Mouse (Mus musculus): Measurements from ENCODE around the gene Krt18. TPM values are rescaled to one million over a fixed set of nuclear protein-coding genes. Genes with fewer than 3 reads are reported as not detected.

Gene Krt18
- polyA plus RNA-seq, 2 experiments, result 7.6 to 22.3 TPM

DNA sequence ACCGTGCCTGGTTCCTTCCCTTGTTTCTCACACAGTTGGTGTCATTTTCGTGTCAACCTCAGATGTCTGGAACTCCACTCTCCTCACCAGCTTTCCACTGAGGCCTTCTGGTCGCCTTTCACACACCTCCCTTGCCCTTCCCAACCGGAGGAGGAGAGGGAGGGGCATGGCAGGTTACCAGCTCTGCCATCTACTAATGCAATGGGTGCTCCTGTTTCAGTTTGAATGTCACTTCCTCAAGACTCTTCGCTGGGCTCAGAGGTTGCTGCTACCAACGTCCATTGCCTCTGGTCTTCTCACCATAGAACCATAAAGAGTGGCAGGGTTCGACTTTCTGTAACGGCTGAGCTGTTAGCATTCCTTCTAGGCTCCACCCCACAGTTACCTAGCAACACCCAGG, 5.5 kb upstream of the Krt18 start:
- H3K9ac ChIP-seq (ENCODE audit: low read depth, low read length, severe bottlenecking), result no peak overlapping the region
- no peak overlapping the region for H3K4me2 ChIP-seq (replicated peaks; ENCODE audit: low read depth, low read length, severe bottlenecking)
- H3K27ac ChIP-seq (replicated peaks; ENCODE audit: low read depth, low read length), result no peak overlapping the region
- no peak for ATAC-seq (ENCODE audit: low FRiP score, low read depth)
- 24% methylated on average over 8 of the region's 8 CpGs for WGBS
- no peaks in the 10 kb centered on the region for H3K36me3 ChIP-seq (ENCODE audit: control insufficient read depth, insufficient read depth, low read length)
- peaks cover 15% of the 10 kb centered on the region for H3K27me3 ChIP-seq (ENCODE audit: control insufficient read depth, insufficient read depth, low read length)
- no peak overlapping the region for H3K4me3 ChIP-seq (replicated peaks; ENCODE audit: low read length)
- H3K9me3 ChIP-seq (ENCODE audit: control insufficient read depth, low read length), result no peaks in the 10 kb centered on the region
- DNase-seq (ENCODE audit: low spot score), result no peak
- H3K4me1 ChIP-seq (ENCODE audit: control insufficient read depth, insufficient read depth, low read length), result peaks cover 15% of the 10 kb centered on the region; the same call in 1 of the 2 replicates
- TF ChIP-seq POLR2A (IDR thresholded peaks at IDR 0.05; ENCODE audit: borderline replicate concordance, extremely low read depth, insufficient read depth, insufficient read length), result no peak

DNA sequence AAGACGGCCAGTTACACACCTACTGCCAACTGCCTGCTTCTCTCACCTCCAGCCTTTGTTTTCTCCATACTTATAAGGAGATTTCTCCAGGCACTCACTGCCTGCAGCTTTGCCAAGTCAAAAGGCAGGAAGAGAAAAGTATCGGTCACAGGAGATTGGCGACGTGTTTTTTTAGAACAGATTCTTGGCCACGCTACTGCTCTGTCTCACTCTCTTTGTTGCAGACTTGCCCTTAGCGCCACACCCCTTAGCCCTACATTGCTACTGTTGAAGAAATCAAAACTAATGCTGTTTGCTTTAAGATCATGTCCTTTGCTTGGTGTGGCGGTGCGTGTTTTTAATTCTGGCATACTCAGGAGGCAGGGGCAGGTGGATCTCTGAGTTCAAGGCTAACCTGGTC, 4.1 kb upstream of the Krt18 start:
- H3K9me3 ChIP-seq (ENCODE audit: control insufficient read depth, low read length), result no peaks in the 10 kb centered on the region
- H3K4me1 ChIP-seq (ENCODE audit: control insufficient read depth, insufficient read depth, low read length), result peaks cover 22% of the 10 kb centered on the region
- no peak overlapping the region for H3K4me3 ChIP-seq (replicated peaks; ENCODE audit: low read length)
- no peak overlapping the region for H3K27ac ChIP-seq (replicated peaks; ENCODE audit: low read depth, low read length)
- no peaks in the 10 kb centered on the region for H3K36me3 ChIP-seq (ENCODE audit: control insufficient read depth, insufficient read depth, low read length)
- H3K4me2 ChIP-seq (replicated peaks; ENCODE audit: low read depth, low read length, severe bottlenecking), result no peak overlapping the region
- H3K27me3 ChIP-seq (ENCODE audit: control insufficient read depth, insufficient read depth, low read length), result peaks cover 26% of the 10 kb centered on the region
- DNase-seq (ENCODE audit: low spot score) (no peak), ATAC-seq (ENCODE audit: low FRiP score, low read depth) (no peak)
- no peak overlapping the region for H3K9ac ChIP-seq (ENCODE audit: low read depth, low read length, severe bottlenecking)
- 70% methylated on average over 8 of the region's 8 CpGs for WGBS
- no peak for TF ChIP-seq POLR2A (IDR thresholded peaks at IDR 0.05; ENCODE audit: borderline replicate concordance, extremely low read depth, insufficient read depth, insufficient read length)

DNA sequence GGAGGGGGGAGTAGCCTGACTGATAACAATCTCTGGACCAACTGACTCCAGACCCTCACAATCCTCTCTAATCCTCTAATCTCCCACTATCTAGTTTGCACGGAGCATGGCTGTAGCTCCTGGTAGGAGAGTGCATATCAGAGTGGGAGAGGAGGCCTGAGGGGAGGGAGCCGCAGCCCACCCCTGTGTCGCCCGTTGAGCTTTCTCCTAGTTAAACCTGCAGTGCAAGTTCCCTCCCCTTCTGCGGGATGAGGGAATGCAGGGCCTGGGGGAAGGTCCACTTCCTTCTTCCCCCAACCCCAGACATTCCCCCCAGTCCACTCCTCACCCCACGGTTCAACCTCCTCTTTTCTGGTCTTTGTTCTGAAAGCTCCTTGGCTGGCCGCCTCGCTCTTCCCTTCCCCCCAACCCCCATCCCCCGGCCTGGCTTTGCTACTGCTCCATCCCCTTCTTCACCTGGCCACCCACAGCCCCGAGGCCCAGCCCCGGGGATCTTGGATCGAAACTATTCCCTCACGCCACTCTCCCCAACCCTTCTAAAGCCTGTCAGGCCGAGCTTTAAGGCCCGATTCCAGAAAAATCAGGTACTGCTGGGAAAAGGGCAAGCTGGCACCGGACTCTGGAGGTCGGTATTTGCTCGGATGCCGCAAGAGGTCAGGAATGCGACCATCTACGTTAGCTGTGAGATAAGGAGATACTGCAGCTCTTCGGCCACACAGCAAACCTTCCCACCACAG, 2.7 kb upstream of the Krt18 start:
- Histone ChIP-seq H3K27ac (replicated peaks; ENCODE audit: low read depth, low read length) (0 out of 2 replicates have a peak overlapping the region, but pooled peaks have one; percentile 1), H3K36me3 (ENCODE audit: control insufficient read depth, insufficient read depth, low read length) (no peaks in the 10 kb centered on the region), H3K4me2 (replicated peaks; ENCODE audit: low read depth, low read length, severe bottlenecking) (peak overlapping the region; percentile 36; the same call in 1 of the 2 replicates), H3K4me1 (ENCODE audit: control insufficient read depth, insufficient read depth, low read length) (peaks cover 22% of the 10 kb centered on the region), H3K9me3 (ENCODE audit: control insufficient read depth, low read length) (no peaks in the 10 kb centered on the region), H3K4me3 (replicated peaks; ENCODE audit: low read length) (no peak overlapping the region), H3K27me3 (ENCODE audit: control insufficient read depth, insufficient read depth, low read length) (peaks cover 26% of the 10 kb centered on the region), H3K9ac (ENCODE audit: low read depth, low read length, severe bottlenecking) (peak overlapping the region; percentile 18)
- WGBS, result 6% methylated on average over 22 of the region's 22 CpGs
- no peak for TF ChIP-seq POLR2A (IDR thresholded peaks at IDR 0.05; ENCODE audit: borderline replicate concordance, extremely low read depth, insufficient read depth, insufficient read length)
- ATAC-seq (ENCODE audit: low FRiP score, low read depth), result peak; percentile 28; the same call in 1 of the 2 replicates
- DNase-seq (ENCODE audit: low spot score), result no peak

DNA sequence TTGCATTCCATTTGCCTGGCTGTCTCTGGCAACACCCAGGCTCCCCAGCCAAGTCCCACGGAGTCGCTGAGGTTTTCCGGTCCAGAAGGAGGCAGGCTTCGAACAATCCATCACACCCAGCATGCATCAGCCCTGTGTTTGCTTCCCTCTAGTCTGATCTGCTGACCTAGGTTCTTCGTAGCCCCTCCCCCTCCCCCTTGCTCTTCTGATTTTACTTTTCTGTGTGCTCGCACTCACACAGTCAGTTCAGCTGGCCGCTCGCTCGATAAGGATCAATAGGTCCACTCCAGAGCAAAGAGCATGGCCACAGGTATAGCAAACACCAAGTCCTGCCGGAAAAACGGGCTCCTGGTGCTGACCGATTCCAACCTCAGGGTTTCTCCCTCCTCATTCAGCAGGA, 1.6 kb upstream of the Krt18 start:
- WGBS, result 11% methylated on average over 12 of the region's 12 CpGs
- Histone ChIP-seq H3K9ac (ENCODE audit: low read depth, low read length, severe bottlenecking) (no peak overlapping the region), H3K27ac (replicated peaks; ENCODE audit: low read depth, low read length) (no peak overlapping the region), H3K4me2 (replicated peaks; ENCODE audit: low read depth, low read length, severe bottlenecking) (no peak overlapping the region), H3K27me3 (ENCODE audit: control insufficient read depth, insufficient read depth, low read length) (peaks cover 26% of the 10 kb centered on the region), H3K36me3 (ENCODE audit: control insufficient read depth, insufficient read depth, low read length) (no peaks in the 10 kb centered on the region), H3K9me3 (ENCODE audit: control insufficient read depth, low read length) (no peaks in the 10 kb centered on the region), H3K4me1 (ENCODE audit: control insufficient read depth, insufficient read depth, low read length) (peaks cover 22% of the 10 kb centered on the region), H3K4me3 (replicated peaks; ENCODE audit: low read length) (no peak overlapping the region)
- no peak for DNase-seq (ENCODE audit: low spot score)
- no peak for TF ChIP-seq POLR2A (IDR thresholded peaks at IDR 0.05; ENCODE audit: borderline replicate concordance, extremely low read depth, insufficient read depth, insufficient read length)
- no peak for ATAC-seq (ENCODE audit: low FRiP score, low read depth)

DNA sequence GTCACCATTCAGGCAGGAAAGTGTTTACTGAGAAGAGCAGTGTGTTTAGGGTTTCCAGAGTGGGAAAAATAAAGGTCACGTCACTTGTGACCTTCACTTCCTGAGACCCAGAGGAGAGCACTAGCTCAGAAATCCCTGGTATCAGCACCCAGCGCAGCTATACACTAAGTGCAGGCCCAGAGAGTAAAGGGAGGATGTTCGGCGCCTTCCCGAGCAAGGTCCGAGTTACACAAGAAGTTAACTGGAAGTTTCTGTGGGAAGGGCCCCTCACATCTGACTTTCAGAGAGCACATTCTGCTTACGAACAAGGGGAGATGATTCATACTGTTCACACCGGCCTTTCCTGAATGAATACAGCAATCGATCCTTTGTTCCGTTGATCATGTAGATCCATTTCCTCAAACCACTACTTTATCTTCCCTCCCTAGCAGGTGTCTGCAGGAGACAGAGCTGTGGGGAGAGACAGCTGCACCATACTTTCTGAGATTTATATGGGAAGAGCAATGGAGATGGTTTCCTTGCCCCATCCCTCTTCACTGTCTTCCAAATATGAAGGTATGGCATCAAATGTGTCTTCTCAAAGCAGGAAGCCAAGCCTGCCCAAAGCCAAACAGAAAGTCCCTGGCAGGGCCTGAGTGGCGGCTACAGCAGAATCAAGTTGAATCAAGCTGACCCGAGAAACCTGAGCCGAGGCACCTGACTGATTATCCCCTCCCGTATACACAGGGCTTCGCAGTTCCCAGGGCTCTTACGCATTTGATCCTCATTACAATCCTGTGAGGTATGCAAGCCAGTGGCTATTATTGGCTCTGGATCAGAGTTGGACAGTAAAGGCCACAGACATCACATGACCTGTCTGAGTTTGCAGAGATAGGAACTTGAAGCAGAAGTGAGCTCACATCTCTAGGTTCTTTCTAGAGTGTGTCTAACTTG, 6.4 kb downstream of the Krt18 start:
- DNase-seq (ENCODE audit: low spot score), result no peak
- Histone ChIP-seq H3K9ac (ENCODE audit: low read depth, low read length, severe bottlenecking) (no peak overlapping the region), H3K4me2 (replicated peaks; ENCODE audit: low read depth, low read length, severe bottlenecking) (no peak overlapping the region)

More for the DNA sequence above, 6.4 kb downstream of the Krt18 start:
- Histone ChIP-seq H3K4me3 (replicated peaks; ENCODE audit: low read length) (no peak overlapping the region), H3K9me3 (ENCODE audit: control insufficient read depth, low read length) (no peaks in the 10 kb centered on the region), H3K36me3 (ENCODE audit: control insufficient read depth, insufficient read depth, low read length) (no peaks in the 10 kb centered on the region), H3K27ac (replicated peaks; ENCODE audit: low read depth, low read length) (no peak overlapping the region), H3K27me3 (ENCODE audit: control insufficient read depth, insufficient read depth, low read length) (no peaks in the 10 kb centered on the region), H3K4me1 (ENCODE audit: control insufficient read depth, insufficient read depth, low read length) (peaks cover 3% of the 10 kb centered on the region; the same call in 1 of the 2 replicates)
- ATAC-seq (ENCODE audit: low FRiP score, low read depth), result no peak
- WGBS, result 61% methylated on average over 16 of the region's 16 CpGs
- TF ChIP-seq POLR2A (IDR thresholded peaks at IDR 0.05; ENCODE audit: borderline replicate concordance, extremely low read depth, insufficient read depth, insufficient read length), result no peak

All from limb, embryonic 14.5 days (tissue).